Mouse (Mus musculus) 3134 (cell line): ENCODE data around the gene 1700123O20Rik.

Source experiments
- DNase-seq: peaks from one replicate; pipeline ENCODE4 v3.0.0-alpha.2; 2011; ENCODE audit warnings: low spot score; ENCODE audit not compliant: insufficient read length; ENCODE audit errors: extremely low read depth

Gene 1700123O20Rik

GRCm38 (mm10) chr14:54720654-54721350 is 34.8 kb downstream of the 1700123O20Rik start:
- no peak for DNase-seq

GRCm38 (mm10) chr14:54721711-54722110 is 35.7 kb downstream of the 1700123O20Rik start:
- DNase-seq, result no peak

- no peak for DNase-seq
These were observed 38.0 kb downstream of the 1700123O20Rik start for GRCm38 (mm10) chr14:54724049-54724448.

GRCm38 (mm10) chr14:54727565-54727964 is 41.5 kb downstream of the 1700123O20Rik start:
- no peak for DNase-seq

GRCm38 (mm10) chr14:54728823-54729653 is 43.0 kb downstream of the 1700123O20Rik start:
- DNase-seq, result no peak

GRCm38 (mm10) chr14:54730305-54730704 is 44.3 kb downstream of the 1700123O20Rik start:
- DNase-seq, result no peak

GRCm38 (mm10) chr14:54732206-54732605 is 46.2 kb downstream of the 1700123O20Rik start:
- DNase-seq, result no peak

GRCm38 (mm10) chr14:54734004-54734403 is 48.0 kb downstream of the 1700123O20Rik start:
- no peak for DNase-seq

GRCm38 (mm10) chr14:54735221-54735620 is 49.2 kb downstream of the 1700123O20Rik start:
- DNase-seq, result no peak

GRCm38 (mm10) chr14:54736555-54737552 is 50.8 kb downstream of the 1700123O20Rik start:
- DNase-seq, result no peak

GRCm38 (mm10) chr14:54737634-54738033 is 51.6 kb downstream of the 1700123O20Rik start:
- DNase-seq, result no peak
